Mouse (Mus musculus): ENCODE data around the gene Evi5l.
A peak's percentile ranks its signal among the peaks of the same experiment; 100 is the strongest.

Gene Evi5l

DNA sequence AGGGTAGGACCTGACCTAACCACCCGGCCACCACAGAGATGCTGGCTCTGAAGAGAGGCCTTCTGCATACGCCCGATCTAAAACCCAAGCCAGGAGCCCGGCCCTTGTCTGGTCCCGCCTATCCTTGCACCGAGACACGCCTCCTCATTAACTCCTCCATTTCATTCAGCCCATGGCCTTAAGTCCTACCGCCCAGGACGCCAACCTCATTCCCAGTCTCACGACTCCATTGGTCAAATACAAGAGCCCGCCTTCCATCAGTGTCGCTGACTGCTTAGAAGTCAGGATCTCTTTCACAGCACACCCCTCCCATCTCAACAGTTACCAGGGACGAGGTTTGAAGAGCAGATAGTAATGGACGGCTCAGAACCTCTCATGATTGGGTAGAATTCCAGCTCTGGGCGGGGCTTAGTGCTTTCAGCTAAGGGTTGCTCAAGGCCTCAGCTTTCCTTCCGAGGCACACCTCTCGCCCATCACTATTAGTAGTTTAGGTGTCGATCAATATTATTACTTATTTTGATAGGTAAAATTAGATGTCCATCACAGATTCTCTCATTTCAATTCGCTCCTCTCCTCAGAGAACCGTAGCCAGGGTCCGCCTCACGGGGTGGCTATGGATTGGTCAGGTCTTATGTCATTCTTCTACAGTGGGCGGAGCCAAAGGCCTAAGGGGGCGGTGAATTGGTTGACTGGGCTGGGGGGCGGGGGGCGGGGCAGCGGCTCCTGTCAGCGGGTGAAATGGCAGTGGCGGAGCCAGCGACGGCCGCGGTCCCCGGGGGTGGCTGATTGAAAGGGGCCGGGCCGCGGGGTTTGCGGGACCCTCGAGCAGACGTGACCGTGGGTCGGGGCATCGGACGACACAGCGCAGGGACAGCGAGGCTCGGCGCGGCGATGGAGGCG, at the start of gene Evi5l:
Evi5l (plus strand) TSS at position 716 of the 900 bp plus-strand sequence.
- peak; percentile 99 for DNase-seq (ENCODE audit: low spot score)

DNA sequence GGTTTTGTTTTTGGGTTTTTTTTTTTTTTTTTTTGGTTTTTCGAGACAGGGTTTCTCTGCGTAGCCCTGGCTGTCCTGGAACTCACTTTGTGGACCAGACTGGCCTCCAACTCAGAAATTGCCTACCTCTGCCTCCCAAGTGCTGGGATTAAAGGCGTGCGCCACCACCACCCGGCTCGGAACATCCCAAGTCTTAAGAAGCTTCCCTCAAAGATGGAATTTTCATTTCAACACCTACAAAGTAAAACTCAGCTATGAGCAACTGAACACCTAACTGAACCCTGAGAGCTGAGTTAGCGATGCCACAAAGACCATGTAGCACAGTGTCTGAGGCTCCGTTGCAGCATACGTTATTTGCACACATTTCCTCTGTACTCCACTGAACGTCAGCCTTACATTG, 32.6 kb upstream of the Evi5l start, which contains the start of gene Cd209g:
Cd209g (plus strand) TSS at position 301 of the 400 bp plus-strand sequence.
- DNase-seq (ENCODE audit: low spot score): no peak

DNA sequence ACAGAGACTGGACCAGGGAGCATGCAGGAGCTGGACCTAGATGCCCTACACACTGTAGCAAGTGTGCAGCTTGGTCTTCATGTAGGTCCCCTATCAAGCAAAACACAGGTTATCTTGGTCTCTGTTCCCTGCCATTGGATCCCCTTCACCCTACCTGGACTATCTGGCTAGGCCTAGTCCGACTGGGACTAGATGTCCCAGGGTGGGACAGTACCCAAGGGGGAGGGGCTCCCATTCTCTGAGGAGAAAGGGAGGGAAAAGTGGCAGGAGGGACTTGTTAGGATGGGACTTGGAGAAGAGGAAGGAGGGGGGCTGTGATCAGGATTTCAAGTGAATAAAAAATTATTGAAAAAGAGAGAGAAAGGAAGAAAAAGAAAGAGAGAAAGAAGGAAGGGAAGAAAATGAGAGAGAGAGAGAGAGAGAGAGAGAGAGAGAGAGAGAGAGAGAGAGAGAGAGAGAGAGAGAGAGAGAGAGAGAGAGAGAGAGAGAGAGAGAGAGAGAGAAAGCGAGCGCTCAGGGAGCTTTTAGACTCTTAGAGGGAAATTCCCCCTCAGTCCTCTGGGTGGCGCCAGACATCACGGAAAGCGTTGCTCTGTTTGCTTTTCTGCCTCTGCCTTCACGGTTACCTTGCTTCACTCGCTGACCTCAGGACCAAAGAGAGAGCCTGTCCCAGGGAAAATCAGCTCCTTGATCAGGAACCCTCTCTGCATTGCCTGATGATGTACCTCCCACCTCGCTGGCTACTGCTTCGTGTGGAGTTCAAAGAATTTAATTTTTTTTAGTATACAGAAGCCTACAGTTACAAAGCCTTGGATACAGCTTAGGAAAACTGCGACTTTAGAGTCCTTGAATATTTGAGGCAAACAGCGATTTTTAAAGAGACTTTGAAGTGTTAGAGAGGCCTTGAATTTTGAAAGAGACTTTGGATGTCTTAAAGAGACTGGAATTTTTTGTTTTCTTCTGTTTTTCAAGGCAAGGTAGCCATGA, 26.4 kb upstream of the Evi5l start:
- DNase-seq (ENCODE audit: low spot score): peak; percentile 73

DNA sequence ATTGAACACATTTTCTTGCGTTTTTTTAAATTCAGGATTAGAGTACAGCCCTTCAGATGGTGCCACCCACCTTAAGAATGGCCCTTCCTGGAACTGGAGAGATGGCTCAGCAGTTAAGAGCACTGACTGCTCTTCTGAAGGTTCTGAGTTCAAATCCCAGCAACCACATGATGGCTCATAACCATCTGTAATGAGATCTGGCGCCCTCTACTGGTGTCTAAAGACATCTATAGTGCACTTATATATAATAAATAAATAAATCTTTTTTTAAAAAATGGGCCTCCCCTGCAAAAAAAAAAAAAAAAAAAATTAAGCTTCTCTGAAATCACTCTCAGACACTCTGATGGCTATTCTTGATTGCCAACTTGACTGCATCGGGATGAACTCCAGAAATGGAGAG, 24.6 kb upstream of the Evi5l start:
- no peak for DNase-seq (ENCODE audit: low spot score)

DNA sequence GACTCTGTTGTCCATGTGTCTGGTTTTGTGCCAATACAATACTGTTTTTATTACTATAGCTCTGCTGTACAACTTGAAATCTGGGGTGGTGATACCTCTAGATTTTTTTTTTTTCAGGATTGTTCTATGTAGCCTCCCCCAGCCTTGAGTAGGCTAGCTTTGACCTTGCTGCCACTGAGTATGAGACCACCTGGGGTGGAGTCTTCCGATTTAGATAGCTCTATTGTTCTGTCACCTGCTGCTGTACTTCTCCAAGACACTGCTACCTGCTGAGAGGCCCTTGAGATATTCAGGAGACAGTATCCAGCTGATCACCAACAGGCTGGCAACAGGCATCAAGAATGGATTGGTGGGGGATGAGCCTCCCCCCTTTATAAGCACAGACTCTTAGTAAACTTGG, 19.1 kb upstream of the Evi5l start:
- no peak for DNase-seq (ENCODE audit: low spot score)

DNA sequence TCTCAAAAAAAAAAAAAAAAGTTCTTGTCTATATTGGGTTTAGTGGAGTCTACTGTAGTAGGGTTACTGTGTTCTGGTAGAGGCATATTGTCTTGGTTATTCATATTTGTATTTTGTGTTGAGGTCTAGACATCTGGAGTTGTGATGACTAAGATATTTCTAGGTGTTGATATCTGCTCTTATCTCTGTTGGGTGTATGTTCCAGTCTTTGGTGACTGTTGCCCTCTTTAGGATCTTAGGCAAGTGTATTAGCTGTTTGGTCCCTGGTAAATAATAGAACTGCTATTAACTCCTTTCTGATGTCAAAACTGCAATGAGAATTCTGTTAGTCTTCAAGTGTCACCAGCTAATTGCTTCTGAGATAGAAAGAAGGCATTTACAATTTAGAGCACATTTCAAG, 11.5 kb upstream of the Evi5l start:
- no peak for DNase-seq (ENCODE audit: low spot score)

DNA sequence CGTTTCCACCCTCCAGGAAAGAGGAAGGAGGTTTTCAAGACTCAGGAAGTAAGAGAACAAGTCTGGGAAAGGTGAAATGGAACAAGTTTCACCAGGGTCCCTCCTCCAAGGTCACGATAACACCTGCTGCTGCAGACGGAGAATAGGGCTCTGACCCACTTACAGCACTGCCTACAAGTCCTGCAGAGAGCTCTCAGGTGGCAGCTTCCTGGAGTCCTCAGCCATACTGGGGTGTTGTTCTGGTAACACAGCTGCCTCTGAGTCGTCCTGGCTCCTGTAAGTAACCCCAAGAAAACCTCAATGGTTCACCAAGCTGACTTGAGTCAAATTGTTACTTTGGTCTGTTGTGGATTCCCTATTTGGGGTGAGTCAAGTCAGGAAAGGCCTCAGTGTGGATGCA, 3.6 kb upstream of the Evi5l start:
- no peak for DNase-seq (ENCODE audit: low spot score)

DNA sequence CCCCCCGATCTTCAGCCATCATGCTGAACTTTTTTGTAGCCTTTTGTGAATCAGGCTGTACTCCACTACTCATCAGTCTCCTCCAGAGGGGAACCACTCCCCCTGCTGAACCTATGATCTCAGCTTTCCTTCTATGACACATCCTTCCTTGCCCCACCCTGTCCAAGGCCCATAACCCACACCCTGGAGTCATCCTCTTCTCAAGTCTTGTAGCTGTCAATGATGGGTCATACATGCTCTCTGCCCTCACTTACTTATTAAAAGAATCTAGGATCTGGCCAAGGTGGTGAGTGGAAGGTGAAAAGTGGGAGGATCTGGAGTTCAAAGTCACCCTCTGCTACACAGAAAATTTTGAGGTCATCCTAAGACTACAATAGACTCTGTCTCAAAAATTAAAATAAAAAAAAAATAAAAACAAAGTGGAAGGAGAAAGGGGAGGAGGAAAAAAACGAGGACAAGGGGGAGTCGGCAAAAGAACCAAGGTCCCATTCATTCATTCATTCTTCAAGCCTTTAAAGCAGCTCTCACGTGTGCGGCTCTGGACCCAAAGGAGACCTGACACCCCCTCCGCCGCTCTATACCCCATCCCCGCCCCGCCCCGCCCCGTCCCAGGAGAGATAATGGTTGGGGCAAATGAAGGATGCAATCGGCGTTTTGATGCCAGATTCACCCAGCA, 1.1 kb upstream of the Evi5l start:
- DNase-seq (ENCODE audit: low spot score): no peak

DNA sequence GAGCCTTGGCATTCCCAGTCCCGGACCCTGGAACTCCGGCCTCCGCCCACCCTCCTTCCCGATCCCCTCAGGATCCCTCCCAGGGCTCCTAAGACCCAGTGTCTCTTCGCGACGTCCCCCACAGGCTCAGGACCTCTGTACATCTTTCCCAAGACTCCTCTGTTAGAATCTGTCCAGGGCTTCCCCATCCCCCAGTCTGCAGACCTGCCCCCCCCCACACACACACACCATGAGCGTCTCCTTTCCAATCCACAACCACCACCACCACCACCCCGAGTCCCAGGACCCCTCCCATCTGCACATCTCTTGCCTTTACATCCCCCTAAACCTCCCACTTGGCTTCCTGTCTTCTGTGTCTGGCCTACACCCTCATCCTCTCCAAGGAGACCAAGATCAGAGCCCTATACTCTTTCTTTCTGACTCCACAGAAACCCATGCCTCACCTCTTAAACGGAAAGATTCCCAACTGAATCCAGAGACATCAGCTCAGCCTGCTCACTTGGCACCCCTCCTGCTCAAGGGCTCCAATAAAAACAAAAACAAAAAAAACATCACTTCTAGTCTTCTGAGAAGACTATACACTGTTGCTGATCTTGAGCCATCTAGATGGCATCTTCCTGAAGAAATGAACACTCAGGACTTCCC, 636 bp downstream of the Evi5l start:
- DNase-seq (ENCODE audit: low spot score): no peak

DNA sequence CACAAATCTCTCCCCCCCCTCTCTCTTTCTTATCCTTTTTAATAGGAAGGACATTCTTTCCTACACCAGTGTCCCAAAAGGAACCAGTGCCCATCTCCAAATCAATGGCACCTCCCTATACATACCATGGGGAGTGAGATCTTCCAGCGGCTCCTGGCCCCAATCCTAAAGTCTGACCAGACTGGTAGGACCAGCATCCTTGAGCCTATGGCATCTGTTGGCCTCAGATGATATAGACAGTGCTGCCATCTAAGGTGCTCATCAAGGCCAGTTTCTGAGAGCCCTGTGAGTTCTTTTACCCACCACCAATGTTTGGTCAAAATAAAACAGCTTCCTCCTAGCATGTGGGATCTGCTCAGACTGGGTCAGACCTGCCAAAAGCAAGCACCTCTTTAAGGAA, 1.6 kb downstream of the Evi5l start:
- no peak for DNase-seq (ENCODE audit: low spot score)

DNA sequence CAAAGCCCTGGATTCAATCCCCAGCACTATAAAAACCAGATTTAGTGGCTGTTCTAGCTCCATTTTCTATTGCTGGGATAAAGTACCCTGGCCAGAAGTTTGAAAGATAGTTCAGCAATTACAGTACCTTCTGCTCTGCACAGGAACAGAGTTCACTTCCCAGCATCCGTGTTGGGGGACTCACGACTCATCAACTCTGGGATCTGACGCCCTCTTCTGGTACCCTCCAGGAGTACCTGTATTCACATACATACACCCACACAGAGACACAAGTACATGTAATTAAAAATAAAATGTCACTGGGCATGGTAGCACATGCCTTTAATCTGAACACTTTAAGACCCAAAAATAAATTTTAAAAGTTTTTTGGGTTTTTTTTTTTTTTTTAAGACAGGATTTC, 6.1 kb downstream of the Evi5l start:
- DNase-seq (ENCODE audit: low spot score): no peak

DNA sequence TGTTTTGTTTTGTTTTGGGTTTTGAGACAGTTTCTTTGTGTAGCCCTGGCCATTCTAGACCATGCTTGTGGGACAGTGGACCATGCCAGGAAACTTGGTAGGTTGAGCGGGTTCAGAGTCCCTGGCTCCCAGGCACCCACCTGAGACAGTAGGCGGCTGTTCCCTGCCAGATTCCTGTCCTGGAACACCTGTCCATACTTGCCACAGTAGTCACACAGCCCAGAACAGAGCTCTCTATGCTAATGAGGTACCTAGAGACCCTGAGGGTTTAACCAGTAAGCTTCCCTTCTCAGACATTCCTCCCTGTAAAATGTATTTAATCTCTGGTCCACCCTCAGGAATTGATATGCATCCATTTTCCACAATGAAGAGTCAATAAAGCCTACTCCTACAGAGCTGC, 7.7 kb downstream of the Evi5l start:
- DNase-seq (ENCODE audit: low spot score): no peak

DNA sequence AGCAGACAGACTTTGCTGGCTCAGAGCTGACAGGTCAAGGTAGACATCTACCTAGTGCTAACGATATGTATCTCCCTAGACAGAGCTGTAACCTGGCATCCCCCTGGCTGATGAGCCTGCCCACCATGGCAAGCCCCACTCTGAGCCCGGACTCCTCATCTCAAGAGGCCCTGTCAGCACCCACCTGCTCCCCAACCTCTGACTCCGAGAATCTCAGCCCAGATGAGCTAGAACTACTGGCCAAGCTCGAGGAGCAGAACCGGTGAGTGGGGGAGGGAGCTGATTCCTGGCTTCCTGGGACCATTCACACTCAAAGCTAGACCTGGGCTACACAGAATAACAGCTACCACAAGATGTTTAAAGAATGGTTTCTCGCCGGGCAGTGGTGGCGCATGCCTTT, 17.0 kb downstream of the Evi5l start:
- DNase-seq (ENCODE audit: low spot score): no peak

DNA sequence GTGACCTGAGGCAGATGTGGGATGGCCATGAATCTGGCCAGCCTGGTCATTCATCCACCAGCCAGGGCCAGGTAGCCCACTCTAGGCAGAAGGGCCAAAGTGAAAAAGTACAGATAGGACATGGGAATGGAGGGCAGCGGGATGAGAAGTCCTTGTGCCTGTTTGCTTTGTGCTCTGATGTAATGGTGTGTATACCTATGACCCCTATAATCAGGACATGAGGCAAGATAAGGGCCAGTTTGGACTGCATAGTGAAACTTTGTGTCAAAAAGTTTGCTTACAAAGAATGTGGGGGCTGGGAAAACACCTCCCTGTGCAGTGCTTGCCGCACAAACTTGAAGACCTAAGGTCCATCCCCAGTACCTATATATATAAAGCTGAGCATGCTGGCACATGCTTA, 19.8 kb downstream of the Evi5l start:
- no peak for DNase-seq (ENCODE audit: low spot score)

DNA sequence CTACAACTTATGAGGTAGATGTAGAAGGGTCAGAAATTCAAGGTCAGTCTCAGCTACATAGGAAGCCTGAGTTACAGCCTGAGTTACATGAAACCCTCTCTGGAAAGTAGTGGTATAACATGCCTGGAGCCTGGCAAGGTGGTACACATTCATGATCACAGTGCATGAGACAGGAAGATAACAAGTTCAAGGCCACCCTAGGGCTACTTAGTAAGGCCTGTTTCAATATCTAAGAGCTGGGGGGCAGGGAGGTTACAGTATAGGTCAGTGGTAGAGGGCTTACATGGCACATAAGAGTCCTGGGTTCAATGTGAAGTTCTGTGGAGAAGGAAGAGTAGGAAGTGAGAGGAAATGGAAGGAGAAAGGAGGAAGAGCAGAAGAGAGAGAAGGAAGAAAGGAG, 22.2 kb downstream of the Evi5l start:
- DNase-seq (ENCODE audit: low spot score): no peak

DNA sequence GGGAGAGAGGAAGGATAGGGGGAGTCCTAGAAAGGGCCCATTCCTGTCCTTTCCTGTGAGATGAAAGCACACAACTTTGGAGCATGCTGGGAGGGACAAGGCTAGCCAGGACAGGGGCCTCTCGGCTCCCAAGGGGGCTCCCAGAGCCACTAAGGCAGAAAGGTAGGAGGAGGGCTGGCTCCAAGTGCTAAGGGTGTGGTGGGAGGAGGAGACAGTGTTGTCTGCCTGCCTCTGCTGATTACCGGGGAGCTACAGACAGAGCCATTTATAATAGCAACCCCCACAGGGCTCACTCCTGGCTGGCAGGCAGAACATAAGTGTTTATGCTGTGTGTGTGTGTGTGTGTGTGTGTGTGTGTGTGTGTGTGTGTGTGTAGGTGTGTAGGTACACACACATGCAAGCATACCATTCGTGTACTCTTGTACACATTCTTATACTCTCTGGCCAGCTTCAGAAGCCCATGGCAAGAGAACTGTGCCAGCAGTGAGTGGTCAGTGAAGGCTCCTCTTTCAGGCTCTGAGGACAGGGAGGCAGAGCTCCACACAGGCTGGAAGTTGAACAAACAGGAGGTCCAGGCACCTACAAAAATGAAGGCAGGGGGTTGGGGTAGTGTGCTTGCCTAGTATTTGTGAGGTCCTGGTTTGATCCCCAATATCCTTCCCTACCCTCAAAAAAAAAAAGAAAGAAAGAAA, 22.8 kb downstream of the Evi5l start:
- no peak for DNase-seq (ENCODE audit: low spot score)

DNA sequence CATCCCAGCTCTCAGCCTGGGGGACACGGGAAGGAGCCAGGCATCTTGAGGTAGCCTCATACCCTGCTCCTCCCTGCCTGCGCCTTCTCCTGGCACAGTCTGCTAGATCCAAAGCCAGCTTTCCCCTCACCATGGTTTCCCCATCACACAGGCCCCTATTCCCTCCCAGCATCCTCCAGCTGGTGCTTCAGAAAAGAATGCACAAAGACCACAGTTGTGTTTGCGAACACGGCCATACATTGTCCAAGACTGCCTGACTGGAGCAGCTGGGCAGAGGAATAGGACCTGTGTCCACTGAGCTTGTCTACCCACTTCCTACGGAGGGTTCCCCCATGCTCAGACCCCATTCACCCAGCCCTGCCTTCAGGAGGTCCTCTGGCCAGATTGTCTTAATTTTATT, 25.9 kb downstream of the Evi5l start:
- DNase-seq (ENCODE audit: low spot score): peak; percentile 70

DNA sequence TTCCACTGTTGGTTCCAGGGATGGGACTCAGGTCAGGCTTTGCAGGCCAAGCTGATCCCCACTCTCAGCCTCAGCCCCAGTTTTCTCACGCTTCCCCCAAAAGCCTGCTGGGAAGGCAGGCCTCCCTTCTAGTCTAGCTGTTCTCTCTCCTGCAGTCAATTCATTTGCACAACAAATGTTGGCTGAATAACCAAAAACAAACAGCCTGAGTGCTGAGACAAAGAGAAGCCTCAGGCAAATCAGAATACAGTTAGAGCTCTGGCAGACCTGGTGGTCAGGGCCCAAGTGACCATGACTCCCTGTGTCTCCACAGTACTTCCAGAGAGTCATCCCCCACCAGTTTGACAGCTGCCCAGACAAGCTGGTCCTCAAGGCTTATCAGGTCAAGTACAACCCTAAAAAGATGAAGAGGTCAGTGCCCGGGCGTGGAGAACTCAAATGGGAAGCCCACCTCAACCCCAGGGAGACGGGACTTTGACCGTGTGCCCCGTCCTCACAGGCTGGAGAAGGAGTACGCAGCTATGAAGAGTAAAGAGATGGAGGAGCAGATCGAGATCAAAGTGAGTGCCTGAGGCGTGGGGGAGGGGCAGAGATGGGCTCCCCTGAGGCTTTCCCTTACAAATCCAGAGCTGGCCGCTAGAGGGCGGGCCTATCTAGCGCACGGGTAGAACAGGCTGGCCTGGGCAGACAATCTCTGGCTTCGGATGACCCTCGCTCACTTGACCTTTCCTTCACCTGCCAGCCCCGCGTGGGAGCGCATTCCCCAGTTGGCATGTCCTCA, 26.6 kb downstream of the Evi5l start:
- peak; percentile 94 for DNase-seq (ENCODE audit: low spot score)

DNA sequence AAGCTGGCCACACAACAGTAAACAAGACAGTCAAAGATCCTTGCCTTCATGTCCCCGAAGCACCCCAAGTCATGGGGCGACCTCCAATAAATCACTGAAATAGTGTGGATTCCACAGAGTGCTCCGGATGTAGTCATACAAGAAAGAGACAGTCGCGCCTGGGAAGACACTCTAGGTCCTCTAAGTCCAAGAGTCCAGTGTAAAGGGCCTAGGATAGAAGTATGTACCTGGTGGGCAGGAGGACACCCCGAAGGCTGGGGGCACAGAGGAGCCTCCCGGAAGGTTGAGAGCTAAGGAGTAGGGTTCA, 27.2 kb downstream of the Evi5l start:
- DNase-seq (ENCODE audit: low spot score): no peak

DNA sequence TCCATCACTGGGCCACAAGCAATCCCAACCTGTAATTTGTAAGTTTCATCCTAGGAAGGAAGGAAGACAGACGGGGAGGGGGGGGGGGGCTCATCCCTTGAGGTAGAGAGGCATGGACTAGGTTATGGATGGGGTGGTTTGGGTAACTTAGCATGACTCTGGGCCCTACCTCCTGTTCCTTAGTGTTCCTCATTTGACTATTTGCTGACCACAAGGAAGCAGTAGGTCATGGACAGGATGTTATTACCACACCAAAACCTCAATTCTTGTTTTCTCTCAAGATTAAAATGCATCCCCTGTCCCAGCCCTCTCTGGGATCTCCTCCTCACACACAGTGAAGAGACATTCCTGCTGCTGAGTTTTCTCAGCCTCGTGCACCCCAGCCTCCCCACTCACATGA, 35.0 kb downstream of the Evi5l start:
- no peak for DNase-seq (ENCODE audit: low spot score)
